Mouse (Mus musculus) hindbrain, embryonic 16.5 days (tissue): ENCODE measurements around the gene Sox5. TPM values are rescaled to one million over a fixed set of nuclear protein-coding genes. Genes with fewer than 3 reads are reported as not detected.

Experiments used
- ATAC-seq: fragments of 200-750 bp; cut with Nextera tagmentation; 2 replicates; pipeline ENCODE4 v1.8.0; 2017; ENCODE audit warnings: moderate TSS enrichment, moderate library complexity
- H3K27ac ChIP-seq: fragments of 300-500 bp; sonication (generic); 2 replicates; pipeline ENCODE4 v1.5.1; 2014; ENCODE audit warnings: low read depth, mild to moderate bottlenecking, control low read depth, low read length, moderate library complexity
- H3K27me3 ChIP-seq: fragments of 300-500 bp; sonication (generic); replicated peaks from 2 replicates; pipeline ENCODE4 v1.6.1; 2014; ENCODE audit warnings: low read length; ENCODE audit not compliant: control insufficient read depth, insufficient read depth
- H3K36me3 ChIP-seq: fragments of 300-500 bp; sonication (generic); 2 replicates; pipeline ENCODE4 v1.6.1; 2014; ENCODE audit warnings: mild to moderate bottlenecking, low read length, moderate library complexity, mixed read lengths; ENCODE audit not compliant: control insufficient read depth, insufficient read depth
- H3K4me1 ChIP-seq: fragments of 300-500 bp; sonication (generic); 2 replicates; pipeline ENCODE4 v1.6.1; 2014; ENCODE audit warnings: low read depth, low read length; ENCODE audit not compliant: control insufficient read depth, insufficient read depth
- H3K4me2 ChIP-seq: fragments of 300-500 bp; sonication (generic); 2 replicates; pipeline ENCODE4 v1.6.1; 2014; ENCODE audit warnings: mild to moderate bottlenecking, low read length, control low read depth, moderate library complexity
- H3K4me3 ChIP-seq: fragments of 300-500 bp; sonication (generic); 2 replicates; pipeline ENCODE4 v1.5.1; 2014; ENCODE audit warnings: mild to moderate bottlenecking, low read length, control low read depth, moderate library complexity
- H3K9ac ChIP-seq: fragments of 300-500 bp; sonication (generic); 2 replicates; pipeline ENCODE4 v1.6.1; 2014; ENCODE audit warnings: low read depth, mild to moderate bottlenecking, control low read depth, low read length, moderate library complexity
- H3K9me3 ChIP-seq: fragments of 300-500 bp; sonication (generic); 2 replicates; pipeline ENCODE4 v1.6.1; 2014; ENCODE audit warnings: mild to moderate bottlenecking, low read length, moderate library complexity; ENCODE audit not compliant: control insufficient read depth
- WGBS: fragments of 180-500 bp; shearing (Covaris S2); extraction: QIAGEN DNeasy Blood & Tissue Kit; methylation state at CpG from one replicate; pipeline ENCODE4 v1.1.7; 2014; 5-methylcytosine and 5-hydroxymethylcytosine counted together
- polyA plus RNA-seq: library from polyadenylated mRNA; unstranded; fragments of >200 nt; fragmentation: Nextera tagmentation; extraction: Ambion mirVana; gene quantifications from 2 replicates; pipeline ENCODE4 v1.2.1, GENCODE M21; 2015

The Sox5 gene
- polyA plus RNA-seq, 1 experiment from 2014 or later: 40.7 TPM

DNA sequence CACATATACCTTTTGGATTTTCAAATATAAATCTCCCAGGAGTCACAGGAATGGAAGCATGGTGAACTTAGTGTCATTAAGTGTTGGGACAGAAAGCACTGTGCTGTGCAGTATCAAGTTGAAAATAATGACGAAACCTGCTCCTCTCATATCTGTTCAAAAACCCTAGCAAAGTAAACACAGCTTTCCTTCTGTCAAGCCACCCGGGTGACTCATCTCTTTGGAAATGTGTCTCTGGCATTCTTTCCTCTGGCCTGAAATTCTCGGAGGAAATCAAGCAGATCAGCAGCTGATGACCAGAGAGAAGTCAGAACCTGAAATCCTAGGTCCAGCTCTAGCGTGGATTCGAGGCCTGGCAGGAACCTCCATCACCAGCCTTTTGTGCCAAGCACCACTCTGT, 71.0 kb downstream of the Sox5 start:
- Histone ChIP-seq H3K36me3 (no peaks in the 10 kb centered on the region), H3K27me3 (no peaks in the 10 kb centered on the region), H3K4me3 (no peak overlapping the region), H3K4me2 (no peak overlapping the region), H3K27ac (no peak overlapping the region), H3K9ac (no peak overlapping the region), H3K9me3 (no peaks in the 10 kb centered on the region), H3K4me1 (no peaks in the 10 kb centered on the region)
- no peak for ATAC-seq
- WGBS: 66% methylated on average over 5 of the region's 5 CpGs

GRCm38 (mm10) chr6:144709614-144710180, 72.1 kb downstream of the Sox5 start:
- Histone ChIP-seq H3K36me3 (no peaks in the 10 kb centered on the region), H3K4me3 (no peak overlapping the region), H3K4me1 (no peaks in the 10 kb centered on the region), H3K9ac (no peak overlapping the region), H3K9me3 (no peaks in the 10 kb centered on the region), H3K4me2 (no peak overlapping the region), H3K27ac (no peak overlapping the region), H3K27me3 (no peaks in the 10 kb centered on the region)
- 66% methylated on average over 9 of the region's 9 CpGs for WGBS
- ATAC-seq: no peak

- Histone ChIP-seq H3K9me3 (peaks cover 4% of the 10 kb centered on the region; the same call in 1 of the 2 replicates), H3K27me3 (no peaks in the 10 kb centered on the region), H3K36me3 (no peaks in the 10 kb centered on the region), H3K4me1 (no peaks in the 10 kb centered on the region), H3K27ac (no peak overlapping the region), H3K4me2 (no peak overlapping the region), H3K4me3 (no peak overlapping the region), H3K9ac (no peak overlapping the region)
- ATAC-seq: no peak
- WGBS: 76% methylated on average over 4 of the region's 4 CpGs
Observed at GRCm38 (mm10) chr6:144708410-144708809, 73.4 kb downstream of the Sox5 start.

- no peak for ATAC-seq
- WGBS: 100% methylated on average over 1 of the region's 1 CpGs
- H3K9me3 ChIP-seq: peaks cover 4% of the 10 kb centered on the region; the same call in 1 of the 2 replicates
- no peak overlapping the region for H3K9ac ChIP-seq
- no peak overlapping the region for H3K27ac ChIP-seq
- no peak overlapping the region for H3K4me2 ChIP-seq
- H3K27me3 ChIP-seq: no peaks in the 10 kb centered on the region
- H3K4me3 ChIP-seq: no peak overlapping the region
- H3K4me1 ChIP-seq: no peaks in the 10 kb centered on the region
- no peaks in the 10 kb centered on the region for H3K36me3 ChIP-seq
Observed at GRCm38 (mm10) chr6:144707976-144708375, 73.8 kb downstream of the Sox5 start.

- no peaks in the 10 kb centered on the region for H3K4me1 ChIP-seq
- no peaks in the 10 kb centered on the region for H3K27me3 ChIP-seq
- H3K4me3 ChIP-seq: no peak overlapping the region
- no peak for ATAC-seq
- H3K27ac ChIP-seq: no peak overlapping the region
- no peak overlapping the region for H3K4me2 ChIP-seq
- WGBS: 92% methylated on average over 5 of the region's 5 CpGs
- peaks cover 4% of the 10 kb centered on the region; the same call in 1 of the 2 replicates for H3K9me3 ChIP-seq
- no peaks in the 10 kb centered on the region for H3K36me3 ChIP-seq
- no peak overlapping the region for H3K9ac ChIP-seq
Observed at GRCm38 (mm10) chr6:144704962-144705361, 76.8 kb downstream of the Sox5 start.

DNA sequence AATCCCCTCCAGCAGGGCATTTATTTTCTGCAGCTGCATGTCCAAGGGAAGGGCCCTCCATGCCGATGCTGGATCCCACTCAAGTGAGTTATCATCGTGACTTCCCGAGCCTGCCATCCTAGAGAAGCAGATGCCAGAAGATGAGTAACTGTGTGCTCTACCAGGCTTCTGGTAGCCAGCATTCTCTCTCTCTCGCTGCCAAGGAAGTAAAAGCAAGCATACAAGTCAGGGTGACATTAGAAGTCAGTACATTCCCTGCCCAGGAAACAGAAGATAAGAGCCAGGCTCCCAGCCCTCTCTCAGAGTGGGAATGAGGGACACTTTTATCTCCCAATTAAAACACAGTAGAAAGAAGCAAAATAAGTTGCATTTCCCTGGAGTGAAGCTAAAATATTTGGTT, 86.1 kb downstream of the Sox5 start:
- Histone ChIP-seq H3K27ac (no peak overlapping the region), H3K4me2 (no peak overlapping the region), H3K9me3 (no peaks in the 10 kb centered on the region), H3K9ac (no peak overlapping the region), H3K4me1 (no peaks in the 10 kb centered on the region), H3K27me3 (no peaks in the 10 kb centered on the region), H3K36me3 (no peaks in the 10 kb centered on the region), H3K4me3 (no peak overlapping the region)
- no peak for ATAC-seq
- WGBS: 75% methylated on average over 4 of the region's 4 CpGs

DNA sequence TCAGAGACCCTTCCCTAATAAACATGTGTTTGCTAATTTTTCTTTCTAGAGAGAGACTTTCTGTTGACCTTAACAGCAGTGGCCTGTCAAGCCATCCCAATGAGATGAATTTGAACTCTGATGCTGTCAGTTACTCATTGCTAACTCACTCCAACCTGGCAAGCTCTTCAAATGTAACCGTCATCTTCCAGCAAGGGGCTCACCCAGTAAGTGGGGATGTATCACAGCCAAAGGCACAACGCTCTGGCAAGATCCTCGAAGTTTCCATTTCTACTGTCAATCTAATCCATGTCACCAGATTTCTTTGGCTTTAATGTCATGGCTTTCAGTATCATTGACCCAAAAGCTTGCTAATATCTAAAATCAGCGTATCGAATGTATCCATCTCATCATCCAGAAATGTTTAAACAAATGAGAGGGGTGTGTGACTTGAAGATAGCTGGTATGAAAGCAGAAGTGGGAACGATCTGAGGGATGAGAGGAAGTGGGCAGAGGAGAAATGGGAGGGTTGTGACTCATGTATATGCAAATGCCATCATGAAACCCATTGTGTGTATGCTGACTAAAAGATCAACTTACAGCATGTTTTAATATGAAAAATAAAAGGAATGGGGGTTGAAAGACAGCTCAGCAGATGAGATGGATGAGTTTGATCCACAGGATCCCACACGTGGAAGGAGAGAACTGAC, 88.4 kb downstream of the Sox5 start:
- WGBS: 90% methylated on average over 7 of the region's 7 CpGs
- H3K4me3 ChIP-seq: no peak overlapping the region
- H3K36me3 ChIP-seq: no peaks in the 10 kb centered on the region
- H3K4me2 ChIP-seq: no peak overlapping the region
- H3K9me3 ChIP-seq: no peaks in the 10 kb centered on the region
- no peak overlapping the region for H3K9ac ChIP-seq
- no peak overlapping the region for H3K27ac ChIP-seq
- ATAC-seq: no peak
- no peaks in the 10 kb centered on the region for H3K27me3 ChIP-seq
- H3K4me1 ChIP-seq: no peaks in the 10 kb centered on the region

DNA sequence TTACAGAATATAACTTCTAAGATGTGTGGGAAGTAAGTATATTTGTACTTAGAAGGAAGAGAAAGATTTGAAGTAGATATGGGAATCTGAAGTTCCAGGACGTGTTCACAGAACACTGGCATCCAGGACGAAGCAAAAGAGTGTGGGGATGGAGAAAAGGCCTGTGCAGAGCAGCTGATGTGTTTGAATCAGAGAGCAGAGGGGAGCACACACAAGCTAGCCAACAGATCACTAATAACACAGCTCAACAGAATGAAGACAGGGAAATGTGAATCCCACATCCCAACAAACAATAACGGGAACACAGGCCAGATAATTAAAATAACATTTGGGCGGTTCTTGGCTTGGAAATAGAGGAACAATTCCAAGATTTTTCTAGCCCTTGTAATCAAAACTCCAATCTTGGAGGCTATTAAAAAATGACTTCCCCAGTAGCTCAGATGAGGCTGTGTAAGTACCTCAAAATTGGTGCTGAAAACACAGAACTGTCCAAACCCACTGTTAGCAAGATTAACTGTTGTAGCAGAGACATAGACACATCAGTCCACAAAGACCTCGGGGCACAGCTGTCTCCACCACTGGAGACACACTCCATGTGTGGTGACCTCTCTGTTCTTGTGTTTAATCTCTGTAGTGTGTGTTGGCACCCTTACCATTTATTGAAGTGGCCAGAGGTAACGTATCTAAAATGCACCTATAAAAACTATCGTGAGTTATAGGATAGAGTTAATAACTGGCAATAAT, 90.3 kb downstream of the Sox5 start:
- Histone ChIP-seq H3K4me1 (no peaks in the 10 kb centered on the region), H3K27ac (no peak overlapping the region), H3K36me3 (no peaks in the 10 kb centered on the region), H3K4me3 (no peak overlapping the region), H3K9me3 (no peaks in the 10 kb centered on the region), H3K27me3 (no peaks in the 10 kb centered on the region), H3K9ac (no peak overlapping the region), H3K4me2 (no peak overlapping the region)
- 76% methylated on average over 7 of the region's 7 CpGs for WGBS
- no peak for ATAC-seq

DNA sequence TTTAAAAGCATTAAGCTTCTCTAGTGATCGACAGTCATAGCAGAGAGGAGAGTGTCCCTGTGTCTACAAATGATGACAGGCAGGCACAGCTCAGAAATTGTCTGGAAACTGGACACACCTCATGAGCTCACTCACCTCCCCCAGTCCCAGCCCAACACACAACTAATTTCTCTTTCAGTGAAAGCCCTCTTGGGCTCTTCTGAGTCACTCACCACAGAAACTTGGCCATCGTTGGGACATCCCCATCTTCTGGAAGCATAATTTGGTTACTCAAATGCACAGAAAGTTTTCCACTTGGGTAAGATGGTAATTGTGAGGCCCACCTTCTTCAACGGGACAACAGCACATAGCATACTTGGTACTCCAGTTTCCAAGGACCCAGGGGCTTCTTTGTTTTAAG, 92.7 kb downstream of the Sox5 start:
- H3K4me2 ChIP-seq: no peak overlapping the region
- no peaks in the 10 kb centered on the region for H3K9me3 ChIP-seq
- no peaks in the 10 kb centered on the region for H3K4me1 ChIP-seq
- no peaks in the 10 kb centered on the region for H3K27me3 ChIP-seq
- no peaks in the 10 kb centered on the region for H3K36me3 ChIP-seq
- no peak overlapping the region for H3K9ac ChIP-seq
- 98% methylated on average over 3 of the region's 3 CpGs for WGBS
- no peak for ATAC-seq
- H3K4me3 ChIP-seq: no peak overlapping the region
- H3K27ac ChIP-seq: no peak overlapping the region
